Mouse (Mus musculus): ENCODE measurements around the gene Tes. TPM values are rescaled to one million over a fixed set of nuclear protein-coding genes. Genes with fewer than 3 reads are reported as not detected.

The Tes gene
- polyA plus RNA-seq, 1 experiment: 20.7 TPM

DNA sequence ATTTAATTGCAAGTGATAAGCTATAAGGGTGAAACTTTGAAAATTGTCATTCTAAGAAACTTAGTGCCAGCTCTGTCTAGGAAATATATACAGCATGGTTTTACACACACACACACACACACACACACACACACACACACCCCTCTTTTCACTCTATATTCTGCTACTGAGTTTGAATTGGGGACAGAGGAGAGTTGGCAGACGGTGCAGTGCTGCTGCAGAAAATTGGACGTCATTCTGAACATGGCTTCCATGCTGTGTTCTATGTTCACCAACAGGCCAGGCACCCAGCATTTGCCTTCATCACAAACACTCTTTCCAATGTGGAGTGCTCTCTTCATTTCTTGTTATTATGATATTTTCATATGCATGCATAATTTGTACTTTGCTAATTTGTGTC lies 48.0 kb downstream of the Tes start:
- Histone ChIP-seq H3K4me1 (ENCODE audit: control insufficient read depth, insufficient read depth, insufficient read length) (no peaks in the 10 kb centered on the region), H3K4me3 (ENCODE audit: extremely low read depth, insufficient read depth, insufficient read length) (no peak overlapping the region), H3K27me3 (ENCODE audit: control insufficient read depth, insufficient read depth, low read length) (no peaks in the 10 kb centered on the region), H3K36me3 (ENCODE audit: control insufficient read depth, insufficient read depth, low read length) (no peaks in the 10 kb centered on the region), H3K27ac (ENCODE audit: insufficient read depth, low read length) (no peak overlapping the region)
- DNase-seq (ENCODE audit: low read depth in 1 of 2, low spot score in 2 of 2): no peak
- TF ChIP-seq POLR2A (IDR thresholded peaks at IDR 0.05; ENCODE audit: low read depth, low read length) (no peak), CTCF (IDR thresholded peaks at IDR 0.05; ENCODE audit: extremely low read depth, insufficient read depth, insufficient read length, insufficient replicate concordance) (no peak)
- 92% methylated on average over 2 of the region's 2 CpGs for WGBS

DNA sequence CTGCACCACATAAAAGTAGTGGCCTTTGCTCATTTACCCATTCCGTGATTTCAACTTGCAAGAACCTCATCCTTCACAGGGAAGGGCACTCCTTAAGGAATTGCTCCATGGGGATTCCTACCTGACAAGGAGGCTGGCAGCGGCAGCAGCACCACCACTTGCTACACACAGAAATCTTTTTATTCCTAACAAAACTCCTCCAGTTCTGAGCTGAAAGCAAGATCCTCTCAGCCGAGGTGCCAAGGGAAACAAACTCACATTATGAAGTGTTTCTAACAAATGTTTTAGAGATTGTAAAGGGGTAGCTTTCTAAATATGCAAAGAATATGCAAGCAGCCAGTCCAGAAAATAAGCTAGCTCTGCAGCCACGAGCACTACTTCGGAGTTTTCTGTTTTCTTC lies 49.6 kb downstream of the Tes start:
- no peaks in the 10 kb centered on the region for H3K36me3 ChIP-seq (ENCODE audit: control insufficient read depth, insufficient read depth, low read length)
- DNase-seq (ENCODE audit: low read depth in 1 of 2, low spot score in 2 of 2): no peak
- no peak overlapping the region for H3K27ac ChIP-seq (ENCODE audit: insufficient read depth, low read length)
- H3K27me3 ChIP-seq (ENCODE audit: control insufficient read depth, insufficient read depth, low read length): no peaks in the 10 kb centered on the region
- WGBS: 90% methylated on average over 5 of the region's 5 CpGs
- no peak overlapping the region for H3K4me3 ChIP-seq (ENCODE audit: extremely low read depth, insufficient read depth, insufficient read length)
- TF ChIP-seq POLR2A (IDR thresholded peaks at IDR 0.05; ENCODE audit: low read depth, low read length) (no peak), CTCF (IDR thresholded peaks at IDR 0.05; ENCODE audit: extremely low read depth, insufficient read depth, insufficient read length, insufficient replicate concordance) (no peak)
- no peaks in the 10 kb centered on the region for H3K4me1 ChIP-seq (ENCODE audit: control insufficient read depth, insufficient read depth, insufficient read length)

DNA sequence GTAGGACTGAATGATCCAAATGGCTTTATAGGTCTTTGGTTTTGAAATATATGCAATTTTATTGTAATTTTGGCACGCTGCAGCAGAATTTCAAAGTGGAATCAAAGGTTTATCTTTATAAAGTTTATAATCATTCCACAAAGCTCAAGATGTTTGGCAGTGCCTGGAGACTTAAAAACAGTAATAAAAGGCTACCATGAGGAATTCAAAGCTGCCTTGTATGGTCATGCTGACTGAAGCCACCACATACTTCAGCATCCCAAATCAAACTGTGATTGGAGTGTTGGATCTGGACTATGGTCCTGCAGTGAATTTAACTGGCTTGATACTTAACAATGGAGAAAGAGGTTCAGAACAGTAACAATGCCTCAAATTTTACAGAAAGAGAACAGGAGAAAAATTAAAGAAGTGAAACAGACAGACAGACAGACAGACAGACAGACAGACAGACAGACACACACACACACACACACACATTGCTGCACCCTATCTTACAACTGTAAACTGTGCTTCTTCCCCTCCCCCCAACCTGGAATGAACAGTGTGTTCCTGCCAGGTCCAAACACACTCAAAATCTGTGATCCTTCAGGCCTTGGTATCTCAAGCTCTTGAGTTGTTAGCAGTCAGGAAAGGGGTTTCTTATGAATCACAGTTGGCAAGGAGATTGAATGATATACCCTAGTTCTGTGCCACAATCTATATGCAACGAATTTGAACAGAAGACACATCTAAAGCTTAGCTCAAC lies 50.3 kb downstream of the Tes start:
- Histone ChIP-seq H3K36me3 (ENCODE audit: control insufficient read depth, insufficient read depth, low read length) (no peaks in the 10 kb centered on the region), H3K4me1 (ENCODE audit: control insufficient read depth, insufficient read depth, insufficient read length) (no peaks in the 10 kb centered on the region), H3K4me3 (ENCODE audit: extremely low read depth, insufficient read depth, insufficient read length) (no peak overlapping the region), H3K27ac (ENCODE audit: insufficient read depth, low read length) (no peak overlapping the region), H3K27me3 (ENCODE audit: control insufficient read depth, insufficient read depth, low read length) (no peaks in the 10 kb centered on the region)
- 68% methylated on average over 2 of the region's 2 CpGs for WGBS
- DNase-seq (ENCODE audit: low read depth in 1 of 2, low spot score in 2 of 2): no peak
- TF ChIP-seq CTCF (IDR thresholded peaks at IDR 0.05; ENCODE audit: extremely low read depth, insufficient read depth, insufficient read length, insufficient replicate concordance) (no peak), POLR2A (IDR thresholded peaks at IDR 0.05; ENCODE audit: low read depth, low read length) (no peak)

DNA sequence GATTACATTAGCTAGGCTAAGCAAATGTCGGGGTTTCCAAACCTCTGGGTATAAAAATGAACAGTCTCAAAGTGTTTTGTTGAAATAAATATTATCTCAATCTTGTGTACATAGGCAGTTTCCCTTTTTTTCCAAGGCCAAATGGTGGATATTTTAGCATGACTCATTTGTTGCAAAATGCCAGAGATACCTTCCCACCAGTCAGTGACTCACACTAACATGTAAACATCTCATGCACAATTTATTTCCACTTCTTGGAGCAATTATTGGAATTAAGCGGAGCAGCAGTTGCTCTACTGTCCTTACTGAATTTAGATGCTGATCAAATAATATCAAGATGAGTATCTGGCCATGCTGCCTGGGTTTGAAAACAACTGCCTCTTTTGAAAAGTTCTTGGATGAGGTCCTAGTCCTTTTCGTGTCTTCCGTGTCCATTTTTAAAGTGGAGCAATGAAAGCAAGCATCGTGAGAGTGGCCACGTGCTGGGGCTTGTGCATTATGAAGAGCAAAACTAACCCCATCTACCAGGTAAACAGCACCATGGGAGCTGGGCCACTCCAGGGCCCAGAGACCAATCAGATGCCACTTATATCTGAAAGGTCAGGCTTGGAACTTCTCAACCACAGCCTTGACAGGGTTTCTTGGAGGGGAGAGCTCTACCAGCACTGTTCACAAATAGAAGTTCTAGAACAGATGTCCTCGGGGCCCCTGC lies 54.7 kb downstream of the Tes start:
- H3K4me1 ChIP-seq (ENCODE audit: control insufficient read depth, insufficient read depth, insufficient read length): no peaks in the 10 kb centered on the region
- no peaks in the 10 kb centered on the region for H3K27me3 ChIP-seq (ENCODE audit: control insufficient read depth, insufficient read depth, low read length)
- DNase-seq (ENCODE audit: low read depth in 1 of 2, low spot score in 2 of 2): no peak
- H3K27ac ChIP-seq (ENCODE audit: insufficient read depth, low read length): no peak overlapping the region
- no peaks in the 10 kb centered on the region for H3K36me3 ChIP-seq (ENCODE audit: control insufficient read depth, insufficient read depth, low read length)
- TF ChIP-seq CTCF (IDR thresholded peaks at IDR 0.05; ENCODE audit: extremely low read depth, insufficient read depth, insufficient read length, insufficient replicate concordance): no peak
- WGBS: 86% methylated on average over 7 of the region's 7 CpGs
- no peak overlapping the region for H3K4me3 ChIP-seq (ENCODE audit: extremely low read depth, insufficient read depth, insufficient read length)

DNA sequence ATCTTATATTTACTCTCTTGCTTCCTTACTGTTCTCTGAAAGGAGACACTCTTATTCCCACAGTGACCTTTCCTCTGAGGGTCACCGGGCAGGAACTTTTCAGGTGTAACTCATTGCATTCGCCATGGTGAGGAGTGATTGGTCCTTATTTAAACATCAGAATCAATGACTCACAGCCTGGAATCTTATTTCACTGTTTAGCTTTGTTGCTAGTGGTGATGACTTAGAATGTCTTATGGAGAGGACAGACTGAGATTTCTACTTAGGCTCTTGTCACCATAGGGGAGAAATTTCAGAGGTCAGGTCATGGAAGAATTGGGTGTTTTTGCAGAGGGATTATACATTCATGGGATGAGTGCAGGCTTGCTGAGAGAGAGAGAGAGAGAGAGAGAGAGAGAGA lies 75.1 kb downstream of the Tes start:
- H3K36me3 ChIP-seq (ENCODE audit: control insufficient read depth, insufficient read depth, low read length): no peaks in the 10 kb centered on the region
- no peak overlapping the region for H3K27ac ChIP-seq (ENCODE audit: insufficient read depth, low read length)
- no peak for DNase-seq (ENCODE audit: low read depth in 1 of 2, low spot score in 2 of 2)
- H3K4me1 ChIP-seq (ENCODE audit: control insufficient read depth, insufficient read depth, insufficient read length): no peaks in the 10 kb centered on the region
- TF ChIP-seq CTCF (IDR thresholded peaks at IDR 0.05; ENCODE audit: extremely low read depth, insufficient read depth, insufficient read length, insufficient replicate concordance) (no peak), POLR2A (IDR thresholded peaks at IDR 0.05; ENCODE audit: low read depth, low read length) (no peak)
- no peaks in the 10 kb centered on the region for H3K27me3 ChIP-seq (ENCODE audit: control insufficient read depth, insufficient read depth, low read length)
- H3K4me3 ChIP-seq (ENCODE audit: extremely low read depth, insufficient read depth, insufficient read length): no peak overlapping the region
- 92% methylated on average over 2 of the region's 2 CpGs for WGBS

DNA sequence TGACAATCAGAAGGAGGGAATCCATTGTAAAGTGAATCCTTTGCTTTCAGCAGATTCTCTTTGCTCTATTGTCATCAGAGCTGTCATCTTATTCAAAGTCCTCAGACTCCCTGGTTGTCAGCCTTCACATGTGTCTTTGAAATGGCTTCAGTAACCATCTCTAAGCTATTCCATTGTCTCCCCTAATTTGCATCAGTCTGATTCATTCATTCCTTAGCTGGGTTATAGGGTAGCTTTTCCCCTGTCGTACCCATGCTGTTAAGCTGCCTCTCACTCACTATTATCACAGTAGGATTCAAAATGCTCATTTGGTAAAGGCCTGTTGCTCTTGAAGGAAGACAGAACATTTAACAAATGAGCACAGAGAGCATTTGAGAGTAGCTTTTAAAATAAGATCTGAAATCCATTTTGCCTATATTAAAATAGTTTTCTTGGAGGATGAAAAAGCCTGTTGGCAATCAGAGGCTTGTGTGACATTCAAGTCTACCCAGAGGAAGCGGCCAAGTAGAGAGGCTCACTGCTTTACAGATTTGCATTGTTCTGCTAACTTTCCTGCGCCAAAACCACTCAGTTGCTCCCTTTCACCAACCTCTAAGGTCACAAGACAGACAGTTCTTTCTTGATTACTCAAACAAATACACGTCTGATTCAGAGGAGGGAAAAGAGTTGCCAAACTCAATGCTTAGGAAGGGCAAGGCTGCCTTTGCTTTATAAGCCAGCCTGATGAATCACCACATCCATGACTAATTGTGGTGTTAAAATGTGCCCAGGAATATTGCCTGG lies 77.8 kb downstream of the Tes start:
- WGBS: 75% methylated on average over 4 of the region's 4 CpGs
- Histone ChIP-seq H3K4me3 (ENCODE audit: extremely low read depth, insufficient read depth, insufficient read length) (no peak overlapping the region), H3K4me1 (ENCODE audit: control insufficient read depth, insufficient read depth, insufficient read length) (no peaks in the 10 kb centered on the region), H3K27ac (ENCODE audit: insufficient read depth, low read length) (no peak overlapping the region), H3K36me3 (ENCODE audit: control insufficient read depth, insufficient read depth, low read length) (no peaks in the 10 kb centered on the region), H3K27me3 (ENCODE audit: control insufficient read depth, insufficient read depth, low read length) (no peaks in the 10 kb centered on the region)
- TF ChIP-seq POLR2A (IDR thresholded peaks at IDR 0.05; ENCODE audit: low read depth, low read length) (no peak), CTCF (IDR thresholded peaks at IDR 0.05; ENCODE audit: extremely low read depth, insufficient read depth, insufficient read length, insufficient replicate concordance) (no peak)
- DNase-seq (ENCODE audit: low read depth in 1 of 2, low spot score in 2 of 2): no peak
